Mouse (Mus musculus) testis, adult 2 months (tissue): ENCODE results near the gene 4930426L09Rik.

Source experiments
- CTCF ChIP-seq: fragments of 200-500 bp; IDR thresholded peaks from 2 replicates; pipeline ENCODE4 v1.5.1; 2012; ENCODE audit warnings: low read depth, mild to moderate bottlenecking, inconsistent platforms, low read length, moderate library complexity; ENCODE audit not compliant: control insufficient read depth, insufficient read depth, insufficient replicate concordance
- POLR2A ChIP-seq: fragments of 200-500 bp; IDR thresholded peaks from 2 replicates; pipeline ENCODE4 v1.6.1; 2012; ENCODE audit warnings: low read depth, mild to moderate bottlenecking, inconsistent platforms, low read length, moderate library complexity; ENCODE audit not compliant: control insufficient read depth

GRCm38 (mm10) chr2:18976175-18976574 lies 22.0 kb upstream of the 4930426L09Rik start:
- TF ChIP-seq CTCF (no peak), POLR2A (no peak)
